Mouse (Mus musculus) kidney, adult 2 months (tissue): Measurements from ENCODE around the gene Gkn2.

Experiments
- CTCF ChIP-seq: fragments of 200-500 bp; conservative IDR thresholded peaks from 2 replicates; pipeline ENCODE4 v1.5.1; 2011; ENCODE audit warnings: low read depth, mild to moderate bottlenecking, control low read depth, low read length, moderate library complexity, mixed read lengths; ENCODE audit not compliant: insufficient read depth, insufficient read length
- POLR2A ChIP-seq: fragments of 200-500 bp; IDR thresholded peaks from one replicate; pipeline ENCODE4 v1.6.1; 2011; ENCODE audit warnings: low read depth, low read length, control low read depth

DNA sequence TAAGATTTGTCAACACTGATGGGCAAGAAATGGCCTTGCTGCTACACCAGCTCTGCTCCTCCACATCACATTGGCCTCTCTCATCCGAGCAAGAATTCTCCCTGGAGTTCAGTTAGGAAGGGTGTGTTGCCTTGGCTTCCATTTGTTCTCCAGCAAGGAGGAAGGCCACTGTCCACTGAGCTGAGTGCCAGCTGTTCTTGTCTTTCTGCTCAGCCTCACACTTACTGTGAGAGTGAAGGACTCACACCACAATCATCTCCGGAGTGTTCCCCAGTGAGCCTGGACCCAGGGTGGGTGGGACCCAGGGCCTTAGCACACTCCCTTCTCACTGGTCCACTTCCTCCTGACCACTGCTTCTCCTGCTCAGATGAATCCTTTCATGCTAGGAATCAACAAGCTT lies 46.2 kb upstream of the Gkn2 start:
- TF ChIP-seq POLR2A (no peak), CTCF (no peak)
